Mouse (Mus musculus) urinary bladder, adult 18-20 months (tissue): ENCODE measurements around the gene Gm37240.

Experiments
- DNase-seq, 2 experiments: peaks; one replicate each; pipeline ENCODE4 v3.0.0; 2022; ENCODE audit warnings: low spot score in 2 of 2, mixed read lengths in 2 of 2

The Gm37240 gene

DNA sequence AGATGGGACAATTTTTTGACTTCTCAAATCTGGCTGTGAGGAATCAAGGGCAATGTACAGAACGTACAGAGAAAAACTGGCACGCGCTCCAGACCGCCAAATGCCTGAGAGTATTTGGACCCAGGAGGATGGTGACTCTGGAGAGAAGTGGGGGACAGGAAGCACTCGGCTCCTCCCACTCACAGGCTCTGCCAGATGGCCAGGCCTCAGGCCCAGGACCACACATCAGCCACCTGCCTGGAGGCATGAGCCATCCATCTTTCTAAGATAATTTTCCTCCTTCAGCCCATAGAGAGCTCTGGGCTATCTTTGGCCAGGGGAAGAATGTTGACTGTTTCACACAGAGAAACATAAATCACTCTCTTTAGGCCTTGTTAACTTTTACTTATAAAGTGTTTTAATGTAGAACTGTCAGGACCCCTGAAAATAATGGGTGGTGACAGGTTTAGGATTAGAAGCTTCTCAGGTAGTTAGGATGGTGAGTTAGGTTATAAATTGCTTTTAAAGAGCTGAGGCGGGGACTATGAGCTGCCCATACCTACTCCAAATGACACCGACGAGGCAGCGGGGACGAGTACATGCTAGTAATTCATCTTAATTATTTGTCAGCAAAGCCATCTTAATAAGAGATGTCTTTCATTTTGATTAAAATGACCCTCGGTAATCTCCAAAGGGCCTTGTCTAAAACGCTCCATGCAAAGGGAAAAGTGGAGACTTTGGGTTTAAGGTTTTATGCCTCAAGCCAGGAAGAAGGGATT, 546.0 kb downstream of the Gm37240 start:
- DNase-seq = no peak

DNA sequence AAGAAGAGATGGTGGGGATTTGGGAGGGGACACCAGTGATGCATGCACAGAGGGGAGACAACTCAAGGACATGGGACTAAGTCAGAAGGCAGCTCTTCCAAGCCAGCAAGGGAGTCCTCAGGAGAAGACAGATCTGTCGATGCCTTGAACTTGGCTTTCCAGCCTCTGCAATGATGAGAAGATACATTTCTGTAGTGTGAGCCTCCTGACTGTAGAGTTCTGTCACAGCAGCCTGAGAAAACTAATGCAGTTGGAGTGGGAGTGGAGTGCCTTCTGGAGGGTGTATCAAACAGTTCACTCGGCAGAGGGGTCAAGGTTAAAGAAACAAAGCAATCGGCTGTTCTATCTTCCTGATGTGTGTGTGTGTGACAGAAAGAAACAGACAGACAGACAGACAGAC, 546.8 kb downstream of the Gm37240 start:
- no peak for DNase-seq

DNA sequence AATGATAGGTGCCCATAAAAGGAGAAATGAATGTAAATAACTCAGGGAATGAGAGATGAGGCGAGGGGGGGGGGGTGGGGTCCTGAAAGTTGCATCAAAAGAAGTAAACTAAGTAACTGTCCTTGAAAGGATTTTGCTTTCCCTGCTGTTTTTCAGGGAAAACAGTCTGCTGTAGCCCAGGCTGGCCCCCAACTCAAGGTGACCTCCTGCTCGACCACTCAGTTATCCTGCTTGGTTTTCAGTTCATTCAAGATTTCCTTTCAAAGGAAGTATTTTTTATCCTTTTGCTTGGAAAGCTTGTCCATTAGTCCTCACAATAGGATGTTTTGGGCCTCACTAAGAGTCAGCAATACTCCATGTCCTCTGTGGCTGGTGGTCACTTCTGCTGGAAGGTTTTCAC, 547.4 kb downstream of the Gm37240 start:
- DNase-seq = no peak

GRCm38 (mm10) chr3:85339269-85339820, 548.0 kb downstream of the Gm37240 start:
- DNase-seq = no peak

DNA sequence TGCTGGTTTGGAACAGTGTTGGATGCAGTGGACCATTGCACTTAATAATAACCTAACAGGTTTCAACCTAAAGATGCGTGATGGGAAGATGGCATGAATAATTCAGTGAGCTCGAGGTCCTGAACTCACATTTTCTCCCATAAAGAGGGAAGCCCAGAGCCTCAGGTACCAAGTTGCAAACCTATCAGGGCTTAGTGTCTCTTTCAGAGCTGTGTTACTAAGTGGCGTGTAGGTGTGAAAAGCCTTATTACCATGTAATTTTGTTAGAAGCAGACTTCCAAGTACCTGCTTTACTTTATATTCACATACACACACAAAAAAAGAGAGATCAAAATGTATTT, 548.6 kb downstream of the Gm37240 start:
- no peak for DNase-seq

GRCm38 (mm10) chr3:85337881-85338754, 549.2 kb downstream of the Gm37240 start:
- no peak for DNase-seq

- no peak for DNase-seq
Measured at GRCm38 (mm10) chr3:85335517-85335916, 551.8 kb downstream of the Gm37240 start.

DNA sequence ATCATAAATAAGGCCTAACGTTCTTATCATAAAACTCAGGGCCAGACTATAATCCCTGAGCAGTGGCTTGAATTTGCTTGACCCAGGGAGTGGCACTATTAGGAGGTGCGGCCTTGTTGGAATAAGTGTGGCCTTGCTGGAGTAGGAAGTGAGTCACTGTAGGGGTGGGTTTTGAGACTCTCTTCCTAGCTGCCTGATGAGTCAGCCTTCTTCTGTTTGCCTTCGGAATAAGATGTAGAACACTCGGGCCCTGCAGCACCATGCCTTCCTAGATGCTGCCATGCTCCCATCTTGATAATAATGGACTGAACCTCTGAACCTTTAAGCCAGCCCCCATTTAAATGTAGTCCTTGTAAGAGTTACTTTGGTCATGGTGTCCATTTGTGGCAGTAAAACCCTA, 555.0 kb downstream of the Gm37240 start:
- DNase-seq = no peak

DNA sequence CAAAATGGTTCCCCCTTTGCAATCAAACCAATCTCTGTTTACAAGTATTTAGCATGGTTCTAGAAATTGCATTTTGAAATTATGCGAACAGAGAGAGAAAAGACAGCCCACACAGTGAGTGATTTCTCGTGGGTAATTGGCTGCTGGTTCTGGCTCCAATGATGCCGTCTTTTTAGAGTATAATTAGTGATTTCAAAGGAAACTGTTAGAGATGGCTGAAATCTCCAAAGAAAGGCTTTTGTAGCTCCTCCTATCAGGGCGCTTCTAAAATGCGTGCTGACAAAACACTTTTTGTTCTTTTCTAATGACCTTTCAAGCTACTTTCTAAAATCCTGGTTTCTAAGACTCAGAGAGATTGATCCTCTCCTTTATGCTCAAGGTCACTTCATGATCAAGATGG, 569.1 kb downstream of the Gm37240 start:
- no peak for DNase-seq

DNA sequence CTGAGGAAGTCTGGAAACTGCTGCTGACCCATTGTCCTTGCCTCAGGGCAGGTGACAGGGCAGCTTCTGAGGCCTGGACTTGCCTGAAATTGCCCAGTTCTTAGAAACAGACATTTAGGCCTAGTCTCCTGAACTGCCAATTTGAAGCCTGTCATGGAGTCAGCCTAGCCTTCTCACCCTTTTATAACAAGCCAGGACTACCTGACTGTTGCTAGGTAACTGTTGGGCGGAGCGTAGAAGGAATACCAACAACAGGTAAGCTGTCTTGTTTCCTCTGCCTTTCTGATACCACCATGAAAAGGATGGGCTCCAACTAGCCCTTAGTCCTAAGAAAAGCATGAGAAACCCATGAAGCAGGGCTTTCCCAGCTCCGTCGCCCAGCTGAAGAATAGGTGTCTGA, 570.0 kb downstream of the Gm37240 start:
- DNase-seq = no peak

DNA sequence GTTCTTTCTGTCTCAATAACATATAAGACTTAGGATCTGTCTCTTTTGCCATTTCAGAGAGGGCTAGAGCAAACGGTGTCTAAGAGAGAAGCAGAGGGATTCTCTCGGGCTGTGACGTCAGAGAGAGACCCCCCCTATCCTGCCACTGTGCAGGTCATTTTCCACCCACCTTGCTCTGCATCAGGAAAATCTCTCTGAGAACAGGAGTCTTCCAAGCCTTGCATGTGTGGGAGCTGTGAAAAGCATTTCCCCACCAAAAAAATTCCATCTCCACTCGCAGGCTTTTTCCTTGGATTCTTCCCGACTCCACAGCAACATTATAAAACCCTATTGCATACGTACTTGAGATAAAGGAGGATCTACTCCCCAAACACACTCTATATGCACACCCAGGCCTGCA, 572.4 kb downstream of the Gm37240 start:
- DNase-seq = no peak

GRCm38 (mm10) chr3:85313646-85314255, 573.6 kb downstream of the Gm37240 start:
- DNase-seq = no peak

DNA sequence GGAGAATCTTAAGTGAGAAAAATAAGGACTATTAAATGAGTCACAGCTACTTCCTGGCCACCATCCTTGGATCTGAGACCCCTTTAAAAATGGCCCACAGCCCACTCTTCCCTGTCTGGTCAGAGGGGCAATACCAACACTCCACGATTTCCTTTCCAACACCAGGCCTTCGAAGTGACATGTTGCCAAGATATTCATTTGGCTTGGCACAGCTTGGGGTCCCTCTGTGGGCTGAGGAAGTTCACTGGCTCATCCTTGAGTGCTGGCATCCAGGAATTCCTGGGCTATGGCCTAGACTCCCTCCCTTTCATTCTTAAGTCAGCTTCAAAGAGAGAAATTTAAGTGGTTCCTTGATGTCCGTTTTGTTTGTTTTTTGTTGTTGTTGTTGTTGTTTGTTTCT, 576.1 kb downstream of the Gm37240 start:
- DNase-seq = no peak

GRCm38 (mm10) chr3:85310401-85310989, 576.8 kb downstream of the Gm37240 start:
- no peak for DNase-seq

GRCm38 (mm10) chr3:85309168-85309567, 578.1 kb downstream of the Gm37240 start:
- no peak for DNase-seq

DNA sequence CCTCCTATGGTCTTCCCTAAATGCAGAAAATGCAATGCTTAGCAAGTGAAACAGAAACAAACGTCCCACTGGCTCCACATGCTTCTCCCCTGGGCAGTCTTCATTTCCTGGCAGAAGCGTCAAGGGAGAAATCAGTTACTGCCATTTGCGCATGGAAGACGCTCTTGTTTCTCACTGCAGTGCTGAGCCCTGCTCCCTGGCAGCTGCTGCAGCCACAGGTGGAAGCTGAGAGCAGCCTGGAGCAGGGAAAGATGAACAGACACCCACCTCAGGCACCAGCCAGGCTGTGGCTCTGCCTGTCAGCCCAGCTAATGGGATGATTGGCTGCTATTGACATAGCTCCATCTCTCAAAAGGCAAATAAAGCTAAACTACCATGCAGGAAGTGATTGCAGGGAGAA, 578.6 kb downstream of the Gm37240 start:
- no peak for DNase-seq

- no peak for DNase-seq
Measured at GRCm38 (mm10) chr3:85301851-85302250, 585.5 kb downstream of the Gm37240 start.

DNA sequence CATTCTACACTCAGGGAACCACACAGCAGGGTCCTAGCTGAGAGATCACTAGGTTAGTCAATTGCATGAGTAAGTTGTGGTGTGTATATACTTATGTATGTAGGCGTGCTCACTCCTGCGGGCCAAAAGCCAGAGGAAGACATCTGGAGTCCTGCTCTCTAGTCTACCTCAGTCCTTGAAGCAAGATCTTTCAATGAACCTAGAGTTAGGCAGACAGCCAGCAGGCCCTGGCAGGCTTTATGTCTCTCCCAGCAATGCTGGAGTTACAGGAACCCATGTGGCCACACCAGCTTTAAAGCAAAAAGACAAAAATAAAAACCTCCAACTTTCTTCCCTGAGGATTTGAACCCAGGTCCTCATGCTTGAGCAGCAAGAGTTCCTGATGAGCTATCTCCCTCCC, 586.0 kb downstream of the Gm37240 start:
- no peak for DNase-seq

DNA sequence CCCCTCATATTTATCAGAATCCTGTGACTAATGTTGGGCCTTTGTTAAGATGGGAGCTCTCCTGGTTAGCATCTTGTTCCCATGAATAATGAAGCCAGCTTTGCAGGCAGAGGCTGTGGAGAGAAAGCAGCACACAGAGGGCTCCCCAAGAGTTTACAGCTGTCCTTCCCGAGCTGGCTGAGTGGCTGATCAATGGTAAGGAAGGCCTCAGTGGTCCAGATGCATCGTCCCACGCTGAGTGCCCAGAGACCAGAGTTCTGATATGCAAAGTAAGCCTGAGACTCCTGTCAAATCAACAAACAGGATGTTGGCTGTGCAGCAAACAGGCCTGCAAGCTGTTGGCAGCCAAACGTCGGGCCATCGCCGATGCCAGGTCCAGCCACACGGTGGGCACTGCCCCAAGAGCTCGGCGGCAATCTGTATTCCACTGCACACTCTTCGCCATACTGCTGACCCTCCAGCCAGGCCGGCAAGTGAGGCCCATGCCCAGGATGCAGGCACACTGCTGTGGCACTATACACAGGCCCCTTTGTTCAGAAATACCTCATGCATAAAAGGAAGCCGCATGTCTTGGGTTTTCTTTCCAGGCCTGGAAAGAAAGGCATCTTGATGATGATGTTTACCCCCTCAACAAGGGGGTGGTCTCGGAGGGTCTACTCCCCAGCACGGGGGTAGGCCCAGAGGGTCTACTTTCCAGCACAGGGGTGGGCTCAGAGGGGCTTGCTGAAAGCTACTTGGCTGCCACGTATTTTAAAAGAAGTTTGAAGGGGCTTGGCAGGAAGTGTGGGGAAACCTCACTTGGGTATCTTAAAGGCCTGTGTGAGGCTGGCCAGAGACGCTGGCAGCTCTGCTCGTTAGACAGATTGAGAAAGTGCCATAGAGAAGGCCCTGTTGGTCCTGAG, 587.4 kb downstream of the Gm37240 start:
- DNase-seq = no peak

DNA sequence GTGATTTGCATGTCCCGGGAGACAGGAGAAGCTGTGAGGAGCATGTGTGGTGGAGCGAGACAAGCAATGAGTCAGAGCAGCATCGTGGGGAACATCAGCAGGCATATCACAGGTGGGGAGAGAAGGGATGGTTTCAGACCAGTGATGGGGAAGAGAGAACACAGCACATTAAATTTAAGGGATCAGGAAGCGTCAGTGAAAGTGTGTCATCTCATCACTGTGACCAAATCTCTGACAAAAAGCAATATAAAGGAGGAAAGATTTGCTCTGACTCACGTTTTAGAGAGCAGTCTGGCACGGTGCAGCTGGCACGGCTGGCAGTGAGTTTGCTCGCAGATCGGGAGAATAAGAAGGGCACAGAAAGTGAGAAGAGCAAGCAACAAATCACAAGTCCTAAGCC, 592.1 kb downstream of the Gm37240 start:
- DNase-seq = no peak

DNA sequence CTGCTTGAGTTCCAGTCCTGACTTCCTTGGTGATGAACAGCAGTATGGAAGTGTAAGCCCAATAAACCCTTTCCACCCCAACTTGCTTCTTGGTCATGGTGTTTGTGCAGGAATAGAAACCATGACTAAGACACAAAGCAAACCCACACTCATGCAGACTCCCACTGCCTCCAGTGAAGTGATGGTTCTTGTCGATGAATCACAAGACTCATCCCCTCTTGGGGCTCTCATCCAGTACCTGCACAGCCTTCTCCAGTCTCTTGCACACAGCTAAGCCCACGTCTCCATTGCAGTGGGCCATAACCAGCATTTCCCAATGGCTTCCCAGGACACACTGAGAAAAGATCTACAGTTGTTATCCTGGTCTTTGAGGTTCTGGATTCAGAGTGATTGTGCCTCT, 599.7 kb downstream of the Gm37240 start:
- DNase-seq = no peak
